Mouse (Mus musculus): ENCODE data around the gene Gm49322. TPM values are rescaled to one million over a fixed set of nuclear protein-coding genes. Genes with fewer than 3 reads are reported as not detected.

Gene Gm49322
- total and polyA plus RNA-seq, 3 experiments: 0.28 to 1.8 (median 1.1) TPM

DNA sequence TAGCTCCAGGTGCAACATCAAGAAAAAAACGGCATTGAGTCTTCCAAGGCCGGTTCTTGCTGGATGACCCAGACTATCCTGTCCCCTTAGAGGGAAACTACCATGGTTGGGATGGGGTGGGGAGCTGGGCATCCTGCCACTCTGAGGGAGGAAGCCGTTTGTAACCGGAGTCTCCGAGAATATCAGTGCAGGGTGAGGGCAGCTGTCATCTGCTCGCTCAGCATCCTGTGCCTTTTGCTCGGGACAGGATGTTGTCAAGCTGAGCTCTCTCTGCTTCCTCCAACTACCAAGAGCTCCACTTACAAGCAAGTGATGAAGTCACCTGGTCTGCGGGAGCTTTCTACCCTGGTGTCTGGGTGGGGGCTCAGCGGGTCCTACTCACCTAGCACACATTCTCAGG is 12.4 kb downstream of the Gm49322 start:
- Histone ChIP-seq H3K9me3 (replicated peaks; ENCODE audit: low read length) (no peaks in the 10 kb centered on the region), H3K4me2 (ENCODE audit: insufficient read depth, low read depth, poor library complexity, severe bottlenecking) (no peak overlapping the region), H3K36me3 (replicated peaks in 1 of 2; ENCODE audit: control insufficient read depth in 1 of 2, insufficient read depth in 1 of 2, low read length in 1 of 2) (peaks cover 33 to 38% of the 10 kb centered on the region in 2 experiments), H3K4me3 (replicated peaks in 1 of 3; ENCODE audit: low read depth in 2 of 3, low read length in 2 of 3, poor library complexity in 1 of 3) (no peak overlapping the region), H3K27me3 (replicated peaks) (no peaks in the 10 kb centered on the region), H3K9ac (ENCODE audit: insufficient read depth, low read depth) (no peak overlapping the region), H3K79me2 (replicated peaks; ENCODE audit: control insufficient read depth, extremely low read depth, insufficient read depth, poor library complexity, severe bottlenecking) (peaks cover 5% of the 10 kb centered on the region; the same call in 1 of the 2 replicates), H3K27ac (ENCODE audit: insufficient read depth, low read depth) (no peak overlapping the region), H3K4me1 (ENCODE audit: control insufficient read depth in 1 of 2, insufficient read depth in 2 of 2) (peaks cover 4 to 25% of the 10 kb centered on the region in 2 experiments; a peak in 3 of 4 replicates)
- dilution Hi-C loops (cut with MboI; ENCODE audit: extremely low pct_ligation_motif_present, extremely low pct_unique_long_range_greater_than_20kb, low sequenced_read_pairs) (no loop called here), in situ Hi-C loops (cut with MboI; ENCODE audit: low pct_ligation_motif_present, low pct_unique_long_range_greater_than_20kb, low sequenced_read_pairs) (no loop called here)
- DNase-seq (ENCODE audit: extremely low read depth): no peak
- TF ChIP-seq IRF4 (IDR thresholded peaks at IDR 0.05; ENCODE audit: low read depth, low read length): no peak
- no peak for TF ChIP-seq ZNF384 (IDR thresholded peaks at IDR 0.05; ENCODE audit: low read depth, low read length)
- no peak for TF ChIP-seq NELFE (IDR thresholded peaks at IDR 0.05; ENCODE audit: low read depth, low read length)
- TF ChIP-seq CHD1 (IDR thresholded peaks at IDR 0.05; ENCODE audit: low read depth, low read length): no peak
- TF ChIP-seq CTCF (conservative IDR thresholded peaks at IDR 0.05 in 1 of 2, IDR thresholded peaks at IDR 0.05 in 1 of 2; ENCODE audit: low read depth in 2 of 2, low read length in 2 of 2): no peak
- no peak for TF ChIP-seq MAFK (IDR thresholded peaks at IDR 0.05; ENCODE audit: insufficient replicate concordance, low read length)
- TF ChIP-seq SMC3 (IDR thresholded peaks at IDR 0.05; ENCODE audit: low read depth, low read length): no peak
- no peak for TF ChIP-seq RCOR1 (conservative IDR thresholded peaks at IDR 0.05; ENCODE audit: low read depth, low read length)
- no peak for TF ChIP-seq UBTF (IDR thresholded peaks at IDR 0.05; ENCODE audit: low read depth, low read length)
- no peak for TF ChIP-seq ZC3H11A (IDR thresholded peaks at IDR 0.05; ENCODE audit: low read depth, low read length)
- TF ChIP-seq USF1 (IDR thresholded peaks at IDR 0.05; ENCODE audit: low read depth, low read length): no peak
- TF ChIP-seq HCFC1 (IDR thresholded peaks at IDR 0.05; ENCODE audit: low read depth, low read length): no peak
- TF ChIP-seq ZKSCAN1 (IDR thresholded peaks at IDR 0.05; ENCODE audit: borderline replicate concordance, low read depth, low read length): no peak
- no peak for TF ChIP-seq POLR2A (IDR thresholded peaks at IDR 0.05; ENCODE audit: low read depth, low read length)
- TF ChIP-seq NRF1 (IDR thresholded peaks at IDR 0.05; ENCODE audit: low read depth, low read length): no peak
- TF ChIP-seq PAX5 (IDR thresholded peaks at IDR 0.05; ENCODE audit: low read length): no peak
- TF ChIP-seq ELF1 (IDR thresholded peaks at IDR 0.05; ENCODE audit: low read depth, low read length): no peak
- no peak for TF ChIP-seq KAT2A (IDR thresholded peaks at IDR 0.05; ENCODE audit: insufficient replicate concordance, low read length)
- no peak for TF ChIP-seq MYC (IDR thresholded peaks at IDR 0.05; ENCODE audit: low read depth, low read length)

DNA sequence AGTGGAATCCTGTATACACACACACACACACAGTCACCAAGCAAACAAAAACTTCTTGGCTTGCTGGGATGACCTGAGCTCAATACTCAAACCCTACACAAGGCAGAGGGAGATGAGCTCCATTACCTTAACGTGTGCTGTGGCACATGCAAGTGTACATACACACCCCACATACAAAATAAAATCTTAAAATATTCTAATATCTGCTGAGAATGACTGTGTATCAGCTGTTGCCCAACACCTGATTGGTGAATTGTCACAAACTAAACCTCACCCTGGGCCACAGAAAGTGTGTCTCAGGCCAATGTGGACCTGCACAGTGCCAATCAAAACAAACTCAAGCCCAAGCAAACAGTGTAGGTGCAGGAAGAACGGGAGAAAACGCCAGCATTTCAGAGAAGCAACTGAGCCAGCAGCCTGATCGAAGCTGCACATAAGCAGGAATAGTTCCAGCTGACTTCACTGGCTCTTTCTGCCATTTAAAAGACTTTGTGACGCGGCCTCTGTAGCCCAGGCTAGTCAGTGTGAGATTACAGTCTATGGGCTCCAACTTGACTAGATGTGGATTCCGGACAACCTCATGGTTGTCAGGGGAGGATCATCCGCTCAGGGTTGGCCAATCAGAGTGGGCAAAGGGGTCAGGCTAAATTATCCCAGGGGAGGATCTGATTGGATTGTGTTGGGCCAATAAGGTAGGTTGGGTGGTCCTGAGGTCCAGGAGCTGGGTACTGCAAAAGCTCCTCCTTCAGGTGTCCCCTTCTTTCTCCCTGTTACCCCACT is 13.8 kb downstream of the Gm49322 start:
- in situ Hi-C loops (cut with MboI; ENCODE audit: low pct_ligation_motif_present, low pct_unique_long_range_greater_than_20kb, low sequenced_read_pairs) (no loop called here), dilution Hi-C loops (cut with MboI; ENCODE audit: extremely low pct_ligation_motif_present, extremely low pct_unique_long_range_greater_than_20kb, low sequenced_read_pairs) (no loop called here)
- no peak overlapping the region for H3K4me2 ChIP-seq (ENCODE audit: insufficient read depth, low read depth, poor library complexity, severe bottlenecking)
- H3K9ac ChIP-seq (ENCODE audit: insufficient read depth, low read depth): no peak overlapping the region
- TF ChIP-seq ZC3H11A (IDR thresholded peaks at IDR 0.05; ENCODE audit: low read depth, low read length) (no peak), MYC (IDR thresholded peaks at IDR 0.05; ENCODE audit: low read depth, low read length) (no peak), KAT2A (IDR thresholded peaks at IDR 0.05; ENCODE audit: insufficient replicate concordance, low read length) (no peak), RCOR1 (conservative IDR thresholded peaks at IDR 0.05; ENCODE audit: low read depth, low read length) (no peak), HCFC1 (IDR thresholded peaks at IDR 0.05; ENCODE audit: low read depth, low read length) (no peak), ZMIZ1 (IDR thresholded peaks at IDR 0.05; ENCODE audit: low read depth, low read length) (no peak), JUN (IDR thresholded peaks at IDR 0.05; ENCODE audit: insufficient read depth, low read depth, low read length) (no peak), NELFE (IDR thresholded peaks at IDR 0.05; ENCODE audit: low read depth, low read length) (no peak), CHD2 (IDR thresholded peaks at IDR 0.05; ENCODE audit: low read length) (no peak), ELF1 (IDR thresholded peaks at IDR 0.05; ENCODE audit: low read depth, low read length) (no peak), POLR2A (IDR thresholded peaks at IDR 0.05; ENCODE audit: low read depth, low read length) (no peak), MEF2A (IDR thresholded peaks at IDR 0.05; ENCODE audit: borderline replicate concordance, low read depth, low read length) (no peak), TBP (conservative IDR thresholded peaks at IDR 0.05; ENCODE audit: low read depth, low read length) (no peak), ETS1 (conservative IDR thresholded peaks at IDR 0.05; ENCODE audit: low read depth, low read length) (no peak), NRF1 (IDR thresholded peaks at IDR 0.05; ENCODE audit: low read depth, low read length) (no peak), SIN3A (IDR thresholded peaks at IDR 0.05; ENCODE audit: low read length) (no peak), CHD1 (IDR thresholded peaks at IDR 0.05; ENCODE audit: low read depth, low read length) (no peak), USF2 (conservative IDR thresholded peaks at IDR 0.05; ENCODE audit: low read depth, low read length) (no peak), ZKSCAN1 (IDR thresholded peaks at IDR 0.05; ENCODE audit: borderline replicate concordance, low read depth, low read length) (no peak)
- no peak overlapping the region for H3K4me3 ChIP-seq (replicated peaks in 1 of 3; ENCODE audit: low read depth in 2 of 3, low read length in 2 of 3, poor library complexity in 1 of 3)
- H3K4me1 ChIP-seq (ENCODE audit: control insufficient read depth in 1 of 2, insufficient read depth in 2 of 2): peaks cover 13 to 21% of the 10 kb centered on the region in 2 experiments
- no peaks in the 10 kb centered on the region for H3K9me3 ChIP-seq (replicated peaks; ENCODE audit: low read length)
- peaks cover 19 to 30% of the 10 kb centered on the region in 2 experiments for H3K36me3 ChIP-seq (replicated peaks in 1 of 2; ENCODE audit: control insufficient read depth in 1 of 2, insufficient read depth in 1 of 2, low read length in 1 of 2)
- peaks cover 14% of the 10 kb centered on the region for H3K79me2 ChIP-seq (replicated peaks; ENCODE audit: control insufficient read depth, extremely low read depth, insufficient read depth, poor library complexity, severe bottlenecking)
- no peaks in the 10 kb centered on the region for H3K27me3 ChIP-seq (replicated peaks)
- no peak overlapping the region for H3K27ac ChIP-seq (ENCODE audit: insufficient read depth, low read depth)
- no peak for DNase-seq (ENCODE audit: extremely low read depth)

Measured in CH12.LX (cell line).